Mouse (Mus musculus) 3T3-L1 (cell line): ENCODE data around the gene Usp37.
"Not testable (repeated sequence)": the region's sequence is repeated elsewhere in the genome, so short reads cannot be mapped to it uniquely, and the experiment has no call there.

Experiments used
- DNase-seq: peaks from one replicate; pipeline ENCODE4 v3.0.0-alpha.2; 2015; ENCODE audit warnings: low read depth, low spot score

Gene Usp37

DNA sequence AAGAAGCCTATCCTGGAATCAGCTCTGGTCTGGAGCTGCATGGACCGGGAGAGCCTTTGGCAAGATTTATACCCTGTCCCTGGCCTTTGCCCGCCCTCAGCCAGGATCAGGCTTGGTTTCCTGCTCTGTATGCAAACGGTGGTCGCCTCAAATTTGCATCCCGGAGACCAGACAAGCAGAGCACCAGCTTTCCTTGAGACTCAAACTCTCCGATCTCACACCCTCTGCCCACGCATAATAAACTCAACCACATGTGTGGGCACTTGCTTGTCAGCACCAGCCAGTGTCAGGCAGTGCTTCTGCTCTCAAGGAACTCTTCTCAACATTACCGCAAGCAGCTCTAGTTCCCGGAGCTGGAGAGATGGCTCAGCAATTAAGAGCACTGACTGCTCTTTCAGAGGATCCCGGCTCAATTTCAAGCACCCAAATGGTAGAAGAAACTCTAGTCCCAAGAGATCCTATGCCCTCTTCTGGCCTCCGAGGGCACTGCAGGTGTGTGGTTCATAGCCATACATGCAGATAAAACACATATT lies 146.1 kb downstream of the Usp37 start:
- peak; percentile 74 for DNase-seq

DNA sequence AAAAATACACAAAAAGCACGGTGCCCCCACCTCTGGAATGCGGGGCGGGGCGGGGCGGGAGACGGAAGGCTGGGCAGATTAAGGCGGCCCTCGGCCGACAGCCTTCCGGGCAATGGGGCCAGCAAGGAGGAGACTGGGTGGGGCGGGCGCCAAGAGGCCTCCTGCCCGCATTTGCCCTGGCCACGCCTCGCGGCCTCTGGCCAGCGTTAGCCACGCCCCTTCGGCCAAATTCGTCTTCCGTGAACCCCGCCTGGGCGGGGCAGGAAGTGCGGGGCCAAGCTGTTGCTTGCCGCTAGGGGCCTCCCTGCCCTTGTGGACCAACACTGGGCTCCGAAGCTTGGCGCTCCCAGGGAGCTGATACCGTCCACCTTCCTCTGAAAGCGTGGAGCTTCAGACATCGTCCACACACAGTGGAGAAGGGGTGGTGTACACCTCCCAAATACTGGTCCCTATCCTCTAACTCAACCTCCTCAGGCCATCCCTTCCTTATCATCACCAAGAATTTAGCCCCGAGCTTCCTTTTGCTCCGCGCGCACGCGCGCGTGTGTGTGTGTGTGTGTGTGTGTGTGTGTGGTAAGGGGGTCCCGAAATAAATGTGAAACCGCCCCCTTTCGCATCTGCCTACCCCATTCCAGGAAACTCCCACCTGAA lies 146.7 kb downstream of the Usp37 start:
- DNase-seq, result peak; percentile 98

DNA sequence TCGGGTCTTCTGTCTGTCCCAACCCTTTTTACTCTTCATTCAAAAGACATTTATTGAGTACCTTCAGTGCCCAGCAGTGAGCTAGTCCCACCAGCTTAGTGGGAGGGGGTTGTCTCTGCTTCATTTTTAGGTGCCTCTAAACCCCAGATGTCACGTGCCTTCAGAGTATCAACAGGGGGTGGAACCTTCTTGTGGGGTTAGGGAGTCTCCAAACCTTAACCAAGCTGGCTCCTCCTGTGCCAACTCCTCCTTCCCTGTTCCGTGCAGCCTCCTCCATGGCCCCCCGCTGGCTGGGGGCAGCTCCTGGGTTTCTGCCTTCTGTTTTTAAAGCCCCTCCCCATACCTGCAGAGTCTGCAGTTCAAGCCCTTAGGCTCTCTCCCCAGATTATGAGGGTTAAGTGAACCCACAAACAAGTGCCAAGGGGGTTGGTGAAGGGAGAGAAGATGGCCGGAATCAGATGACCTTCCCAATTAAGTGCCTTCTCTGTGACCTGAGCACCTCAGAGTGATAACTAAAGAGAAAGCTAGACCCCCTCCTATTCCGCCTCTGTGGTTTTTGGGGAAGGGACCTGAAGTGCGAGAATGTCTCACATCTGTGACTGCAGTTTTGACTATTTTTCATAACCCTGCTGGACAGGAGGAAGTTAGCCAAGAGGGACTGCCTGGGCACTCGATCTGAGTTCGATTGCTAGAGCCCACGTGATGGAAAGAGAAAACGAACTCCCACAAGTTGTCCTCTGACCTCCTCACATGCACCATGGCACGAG lies 147.4 kb downstream of the Usp37 start:
- DNase-seq, result not testable (repeated sequence)

GRCm38 (mm10) chr1:74395290-74395689 lies 148.8 kb downstream of the Usp37 start:
- no peak for DNase-seq

DNA sequence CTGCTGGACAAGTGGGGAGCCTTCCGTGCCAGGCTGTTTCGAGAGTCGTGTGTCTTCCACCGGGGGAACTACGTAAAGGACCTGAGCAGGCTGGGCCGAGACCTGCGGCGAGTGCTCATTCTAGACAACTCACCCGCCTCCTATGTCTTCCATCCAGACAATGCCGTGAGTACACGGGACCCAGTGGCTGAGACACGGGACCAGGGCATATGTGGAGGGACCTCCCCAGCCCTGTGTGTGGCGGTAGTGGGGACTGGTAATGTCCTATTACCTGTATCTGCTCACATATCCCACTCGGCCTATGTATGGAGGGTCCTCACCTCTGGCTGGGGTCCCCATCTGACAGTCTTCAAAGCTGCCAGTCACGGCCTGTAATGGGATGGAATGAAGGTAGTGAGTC lies 149.2 kb downstream of the Usp37 start:
- DNase-seq, result no peak

DNA sequence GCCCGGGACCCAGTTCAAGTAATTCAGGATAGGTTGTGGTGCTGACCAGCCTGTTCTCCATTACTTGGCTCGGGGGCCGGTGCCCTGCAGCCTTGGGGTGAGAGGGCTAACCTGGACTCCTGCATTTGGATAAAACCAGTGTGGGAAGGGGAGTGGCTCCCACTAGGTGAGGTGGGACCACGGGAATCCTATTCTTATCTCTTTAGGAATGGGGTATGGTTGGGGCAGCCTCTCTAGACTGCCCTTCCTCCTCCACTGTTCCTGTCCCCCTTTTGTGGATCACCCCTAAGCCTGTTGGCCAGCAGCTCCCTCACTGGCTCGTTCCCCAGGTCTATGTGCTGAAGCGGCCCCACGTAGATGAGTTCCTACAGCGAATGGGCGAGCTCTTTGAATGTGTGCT lies 149.8 kb downstream of the Usp37 start:
- no peak for DNase-seq

DNA sequence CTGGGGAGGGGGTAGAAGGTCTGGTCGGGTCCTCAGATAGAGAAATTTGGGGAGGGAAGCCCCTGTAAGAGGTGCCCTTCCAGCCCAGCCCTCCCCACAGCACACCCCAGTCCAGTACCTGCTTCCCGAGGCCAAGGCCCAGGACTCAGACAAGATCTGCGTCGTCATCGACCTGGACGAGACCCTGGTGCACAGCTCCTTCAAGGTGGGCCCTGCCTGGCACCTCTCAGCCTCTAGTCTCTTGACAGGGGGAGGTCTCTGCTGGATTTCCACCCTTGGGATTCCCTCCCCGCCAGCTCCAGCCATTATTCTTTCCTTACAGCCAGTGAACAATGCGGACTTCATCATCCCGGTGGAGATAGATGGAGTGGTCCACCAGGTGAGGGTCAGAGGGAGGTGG lies 150.4 kb downstream of the Usp37 start:
- no peak for DNase-seq

- DNase-seq, result peak; percentile 36
Observed at GRCm38 (mm10) chr1:74393010-74393409, 151.1 kb downstream of the Usp37 start.

- peak; percentile 33 for DNase-seq
Observed at GRCm38 (mm10) chr1:74392446-74392994, 151.6 kb downstream of the Usp37 start.

- peak; percentile 59 for DNase-seq
Observed at GRCm38 (mm10) chr1:74391844-74392441, 152.1 kb downstream of the Usp37 start.

- peak; percentile 93 for DNase-seq
Observed at GRCm38 (mm10) chr1:74390924-74391748, 152.9 kb downstream of the Usp37 start, which contains the start of gene Ctdsp1. Gene Ctdsp1, plus strand, starts transcription at chr1:74391509.

GRCm38 (mm10) chr1:74390287-74390906 lies 153.7 kb downstream of the Usp37 start:
- peak; percentile 81 for DNase-seq

- DNase-seq, result peak; percentile 36
Observed at GRCm38 (mm10) chr1:74389831-74390286, 154.2 kb downstream of the Usp37 start.

DNA sequence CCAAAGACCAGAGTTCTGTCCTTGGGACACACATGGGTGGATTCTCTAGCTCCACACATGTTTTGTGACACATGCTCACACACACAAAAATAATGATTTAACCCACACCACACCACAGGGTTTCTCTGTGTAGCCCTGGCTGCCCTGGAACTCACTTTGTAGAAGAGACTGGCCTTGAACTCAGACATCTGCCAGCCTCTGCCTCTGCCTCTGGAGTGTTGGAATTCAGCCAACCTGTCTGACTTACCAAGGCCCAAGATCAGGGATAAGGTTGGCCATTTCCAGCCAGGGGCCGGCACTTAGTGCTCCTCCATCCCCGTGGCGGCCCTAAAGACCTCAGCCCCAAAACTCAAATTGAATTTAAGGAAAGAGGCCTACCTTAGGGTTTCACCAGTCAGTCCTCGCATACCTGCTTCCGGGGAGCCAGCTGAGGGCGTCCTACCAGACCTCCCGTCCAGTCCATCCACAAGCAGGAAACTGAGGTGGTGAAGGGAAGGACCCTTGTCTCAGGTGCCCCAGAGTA lies 155.6 kb downstream of the Usp37 start:
- no peak for DNase-seq

GRCm38 (mm10) chr1:74387386-74387988 lies 156.6 kb downstream of the Usp37 start:
- no peak for DNase-seq

DNA sequence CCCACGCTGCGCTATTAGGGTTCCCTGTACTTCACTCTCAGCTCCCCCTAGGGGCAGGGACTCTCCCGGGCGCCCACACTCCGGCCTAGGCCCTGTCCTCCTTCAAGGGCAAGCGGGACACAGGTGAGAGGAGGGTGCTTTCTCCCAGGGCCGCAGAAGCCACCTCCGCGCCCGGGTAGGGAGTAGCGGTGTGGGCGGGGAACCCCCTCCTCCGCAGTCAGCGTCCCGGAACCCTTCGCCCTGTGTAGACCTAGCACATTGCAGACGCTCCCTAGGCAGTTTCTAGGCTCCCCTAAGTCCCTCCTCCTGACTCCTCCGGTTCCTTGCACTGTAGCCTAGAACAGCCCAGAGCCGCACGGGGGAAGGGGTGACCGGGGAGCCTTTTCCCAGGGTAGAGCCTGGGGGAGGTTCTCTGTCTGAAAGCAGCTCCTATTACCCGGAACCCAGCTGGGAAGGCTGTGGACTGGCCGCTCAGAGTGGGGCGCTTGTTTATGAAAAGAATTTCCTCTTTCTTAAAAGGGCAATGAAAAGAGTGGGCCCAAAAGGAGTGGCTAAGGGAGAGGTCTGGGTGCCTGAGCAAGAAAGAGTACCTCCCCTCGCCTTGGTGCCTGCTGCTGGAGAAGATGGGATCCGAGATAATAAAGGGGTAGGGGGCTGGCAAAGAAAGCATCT lies 157.2 kb downstream of the Usp37 start:
- peak; percentile 95 for DNase-seq

DNA sequence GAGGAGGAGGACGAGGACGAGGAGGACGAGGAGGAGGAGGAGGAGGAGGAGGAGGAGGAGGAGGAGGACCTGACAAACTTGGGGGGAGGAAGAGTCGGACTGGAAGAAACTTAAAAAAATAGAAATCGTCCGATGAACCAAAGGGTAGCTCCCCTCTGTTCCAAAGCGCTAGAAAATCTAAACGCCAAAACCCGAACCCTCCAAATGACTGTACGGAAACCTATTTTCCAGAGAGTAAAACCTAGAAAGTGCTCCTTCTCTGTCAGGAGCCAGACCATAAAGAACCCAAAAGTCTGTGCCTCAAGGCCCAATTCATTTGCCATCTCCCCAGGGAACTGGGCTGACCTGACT lies 157.7 kb downstream of the Usp37 start:
- DNase-seq, result no peak

DNA sequence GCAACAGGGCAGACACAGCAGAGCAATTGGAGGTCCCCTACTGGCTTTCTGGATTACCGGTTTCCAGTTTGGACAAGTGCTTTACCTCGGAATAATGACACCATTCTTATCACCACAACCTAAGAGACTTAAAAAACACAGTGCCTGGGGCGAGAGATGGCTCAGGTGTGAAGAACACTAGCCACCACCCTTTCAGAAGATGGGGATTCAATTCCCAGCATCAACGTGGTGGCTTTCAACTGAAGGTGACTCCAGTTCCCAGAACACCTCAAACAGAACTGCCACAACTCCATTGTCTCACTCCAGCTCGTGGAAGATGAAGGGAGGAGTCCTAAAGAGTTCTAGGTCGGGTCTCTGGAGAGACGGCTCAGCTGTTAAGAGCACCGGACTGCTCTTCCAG lies 158.6 kb downstream of the Usp37 start:
- DNase-seq, result no peak
